Mouse (Mus musculus) olfactory bulb, adult 2 months (tissue): ENCODE measurements at regions not wholly inside any gene's neighbourhood (a gene's known extent, or its start where the extent isn't known, plus 50 kb on each side); places are given as distances from the start of the nearest gene placed in this dataset.

Experiments used
- CTCF ChIP-seq: fragments of 200-500 bp; IDR thresholded peaks from 2 replicates; pipeline ENCODE4 v1.5.1; 2012; ENCODE audit warnings: low read depth, mild to moderate bottlenecking, low read length, moderate library complexity; ENCODE audit not compliant: insufficient read depth
- POLR2A ChIP-seq: fragments of 200-500 bp; IDR thresholded peaks from 2 replicates; pipeline ENCODE4 v1.6.1; 2012; ENCODE audit warnings: mild to moderate bottlenecking, low read depth, low read length, moderate library complexity; ENCODE audit not compliant: insufficient read depth

DNA sequence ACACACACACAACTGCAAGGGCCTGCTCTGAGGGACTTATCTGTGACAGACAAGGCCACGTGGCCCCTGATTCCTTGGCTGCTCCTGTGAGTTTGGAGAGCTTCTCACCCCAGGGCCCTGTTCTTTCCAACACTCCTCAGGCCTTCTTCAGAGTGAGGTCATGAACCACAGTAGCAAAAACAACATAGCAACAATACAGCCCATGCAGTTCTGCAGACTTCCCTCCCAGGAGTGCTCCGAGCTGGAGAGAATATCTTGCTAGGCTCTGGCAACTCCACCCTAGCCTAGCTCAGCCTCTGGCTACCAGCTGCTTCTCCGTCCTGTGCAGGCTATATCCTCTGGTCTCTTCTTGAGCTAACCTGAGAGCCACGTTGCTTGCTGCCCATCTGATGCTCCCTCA lies 152.8 kb downstream of the Fgf18 start:
- TF ChIP-seq CTCF, result no peak
- TF ChIP-seq POLR2A, result no peak
